Mouse (Mus musculus) kidney, embryonic 14.5 days (tissue): ENCODE data around the gene Hspa1a. TPM values are rescaled to one million over a fixed set of nuclear protein-coding genes. Genes with fewer than 3 reads are reported as not detected.
A peak's percentile ranks its signal among the peaks of the same experiment; 100 is the strongest.

ENCODE experiments used
- ATAC-seq: fragments of 200-750 bp; cut with Nextera tagmentation; 2 replicates; pipeline ENCODE4 v1.8.0; 2017; ENCODE audit warnings: moderate number of reproducible peaks, mild to moderate bottlenecking, moderate TSS enrichment, moderate library complexity; ENCODE audit not compliant: low FRiP score, low TSS enrichment
- H3K27ac ChIP-seq: fragments of 300-500 bp; sonication (generic); 2 replicates; pipeline ENCODE4 v1.5.1; 2014; ENCODE audit warnings: low read depth, mild to moderate bottlenecking, low read length, moderate library complexity, mixed read lengths
- H3K27me3 ChIP-seq: fragments of 300-500 bp; sonication (generic); 2 replicates; pipeline ENCODE4 v1.6.1; 2014; ENCODE audit warnings: mild to moderate bottlenecking, low read length; ENCODE audit not compliant: control insufficient read depth, insufficient read depth
- H3K36me3 ChIP-seq: fragments of 300-500 bp; sonication (generic); 2 replicates; pipeline ENCODE4 v1.6.1; 2014; ENCODE audit warnings: low read length, mixed read lengths; ENCODE audit not compliant: control insufficient read depth, insufficient read depth
- H3K4me1 ChIP-seq: fragments of 300-500 bp; sonication (generic); 2 replicates; pipeline ENCODE4 v1.6.1; 2014; ENCODE audit warnings: low read length, mixed read lengths; ENCODE audit not compliant: control insufficient read depth, insufficient read depth
- H3K4me2 ChIP-seq: fragments of 300-500 bp; sonication (generic); replicated peaks from 2 replicates; pipeline ENCODE4 v1.6.1; 2014; ENCODE audit warnings: low read depth, mild to moderate bottlenecking, low read length
- H3K4me3 ChIP-seq: fragments of 300-500 bp; sonication (generic); 2 replicates; pipeline ENCODE4 v1.5.1; 2014; ENCODE audit warnings: mild to moderate bottlenecking, low read length
- H3K9ac ChIP-seq: fragments of 300-500 bp; sonication (generic); 2 replicates; pipeline ENCODE4 v1.6.1; 2014; ENCODE audit warnings: low read depth, mild to moderate bottlenecking, low read length, moderate library complexity
- H3K9me3 ChIP-seq: fragments of 300-500 bp; sonication (generic); 2 replicates; pipeline ENCODE4 v1.6.1; 2016; ENCODE audit warnings: low read length; ENCODE audit not compliant: control insufficient read depth
- WGBS: fragments of 180-500 bp; shearing (Covaris S2); extraction: QIAGEN DNeasy Blood & Tissue Kit; methylation state at CpG from one replicate; pipeline ENCODE4 v1.1.7; 2014; 5-methylcytosine and 5-hydroxymethylcytosine counted together
- polyA plus RNA-seq: library from polyadenylated mRNA; unstranded; fragments of >200 nt; fragmentation: Nextera tagmentation; extraction: Ambion mirVana; gene quantifications from 2 replicates; pipeline ENCODE4 v1.2.1, GENCODE M21; 2014

Gene Hspa1a
- polyA plus RNA-seq, 1 experiment from 2014 or later, result 4.3 TPM

DNA sequence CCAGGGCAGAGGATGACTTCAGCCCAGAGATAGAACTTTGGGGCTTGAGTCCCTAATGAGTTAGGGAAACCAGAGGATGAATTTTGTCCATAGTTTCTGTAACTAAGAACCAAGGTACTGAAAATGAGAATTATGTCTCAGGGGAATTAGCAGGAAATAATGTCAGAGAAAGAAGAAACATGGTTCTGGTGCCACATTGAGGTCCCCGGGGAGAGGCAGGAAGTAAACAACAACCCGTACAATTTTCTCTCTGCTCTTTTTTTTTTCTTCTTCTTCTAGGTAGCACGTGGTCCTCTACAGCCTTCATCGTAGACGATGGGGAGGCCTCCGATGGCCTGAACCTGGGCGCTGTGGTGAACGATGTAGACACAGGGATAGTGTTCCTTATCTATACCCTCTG, 39.7 kb downstream of the Hspa1a start:
- H3K9me3 ChIP-seq, result no peaks in the 10 kb centered on the region
- H3K27ac ChIP-seq, result no peak overlapping the region
- H3K4me2 ChIP-seq, result peak overlapping the region; percentile 97

DNA sequence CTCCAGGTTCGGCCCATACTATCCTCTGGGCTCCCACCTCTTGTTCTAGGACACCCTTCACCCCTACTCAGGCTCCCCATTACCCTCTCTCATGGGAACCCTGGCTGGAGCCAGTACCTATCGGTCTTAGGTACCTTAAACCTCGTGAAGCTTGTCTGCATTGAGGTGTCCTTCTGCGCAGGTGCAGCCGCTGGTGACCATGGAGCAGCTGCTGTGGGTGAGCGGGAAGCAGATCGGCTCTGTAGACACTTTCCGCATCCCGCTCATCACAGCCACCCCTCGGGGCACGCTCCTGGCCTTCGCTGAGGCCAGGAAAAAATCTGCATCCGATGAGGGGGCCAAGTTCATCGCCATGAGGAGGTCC, 40.2 kb downstream of the Hspa1a start:
- Histone ChIP-seq H3K27me3 (no peaks in the 10 kb centered on the region), H3K27ac (no peak overlapping the region), H3K4me2 (peak overlapping the region; percentile 97), H3K9me3 (no peaks in the 10 kb centered on the region), H3K9ac (peak overlapping the region; percentile 68), H3K4me3 (peak overlapping the region; percentile 58), H3K4me1 (peaks cover 9% of the 10 kb centered on the region; the same call in 1 of the 2 replicates), H3K36me3 (peaks cover 9% of the 10 kb centered on the region; the same call in 1 of the 2 replicates)
- WGBS, result 17% methylated on average over 14 of the region's 14 CpGs
- ATAC-seq, result no peak; the same call in 1 of the 2 replicates

More for the DNA sequence above, 39.7 kb downstream of the Hspa1a start:
- ATAC-seq, result no peak
- H3K4me1 ChIP-seq, result peaks cover 9% of the 10 kb centered on the region; the same call in 1 of the 2 replicates
- H3K9ac ChIP-seq, result peak overlapping the region; percentile 68
- H3K36me3 ChIP-seq, result peaks cover 9% of the 10 kb centered on the region; the same call in 1 of the 2 replicates
- peak overlapping the region; percentile 58 for H3K4me3 ChIP-seq
- 79% methylated on average over 8 of the region's 8 CpGs for WGBS
- no peaks in the 10 kb centered on the region for H3K27me3 ChIP-seq

DNA sequence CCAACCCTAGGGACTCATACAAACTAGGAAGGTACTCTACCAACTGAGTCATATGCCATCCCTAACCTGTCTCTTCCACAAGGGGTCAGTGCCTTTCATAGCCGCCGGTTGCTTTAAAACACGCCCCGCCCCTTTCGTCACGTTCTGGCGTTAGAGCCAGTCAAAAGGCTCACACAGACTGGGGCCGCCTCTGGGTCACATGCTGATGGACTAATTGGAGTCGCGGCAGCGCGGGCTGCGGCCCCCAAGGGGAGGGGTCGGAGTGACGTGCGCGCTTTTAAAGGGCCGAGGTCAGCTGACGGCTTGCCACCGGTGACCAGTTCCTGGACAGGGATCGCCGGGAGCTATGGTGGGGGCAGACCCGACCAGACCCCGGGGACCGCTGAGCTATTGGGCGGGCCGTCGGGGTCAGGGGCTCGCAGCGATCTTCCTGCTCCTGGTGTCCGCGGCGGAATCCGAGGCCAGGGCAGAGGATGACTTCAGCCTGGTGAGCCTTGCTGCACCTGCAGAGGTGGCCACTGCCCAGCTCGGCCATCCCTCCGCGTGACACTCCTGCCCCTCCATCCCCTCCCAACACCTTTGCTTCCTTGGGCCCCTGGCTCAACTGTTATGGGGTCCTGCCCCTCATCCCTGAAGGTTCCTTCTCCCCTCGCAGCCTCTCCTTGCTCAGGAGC, 40.8 kb downstream of the Hspa1a start, which contains the start of gene Neu1:
Gene Neu1 (plus strand): TSS at position 193 of the 674 bp plus-strand sequence.
- Histone ChIP-seq H3K9me3 (no peaks in the 10 kb centered on the region), H3K4me3 (peak within 1 kb of the TSS; percentile 58), H3K27ac (no peak within 1 kb of the TSS), H3K4me1 (peaks cover 9% of the 10 kb centered on the region; the same call in 1 of the 2 replicates), H3K27me3 (no peaks in the 10 kb centered on the region), H3K4me2 (peak within 1 kb of the TSS; percentile 97), H3K9ac (peak within 1 kb of the TSS; percentile 68), H3K36me3 (peaks cover 9% of the 10 kb centered on the region; the same call in 1 of the 2 replicates)
- peak; percentile 97 for ATAC-seq
- WGBS, result under 1% methylated on average over 33 of the region's 38 CpGs

DNA sequence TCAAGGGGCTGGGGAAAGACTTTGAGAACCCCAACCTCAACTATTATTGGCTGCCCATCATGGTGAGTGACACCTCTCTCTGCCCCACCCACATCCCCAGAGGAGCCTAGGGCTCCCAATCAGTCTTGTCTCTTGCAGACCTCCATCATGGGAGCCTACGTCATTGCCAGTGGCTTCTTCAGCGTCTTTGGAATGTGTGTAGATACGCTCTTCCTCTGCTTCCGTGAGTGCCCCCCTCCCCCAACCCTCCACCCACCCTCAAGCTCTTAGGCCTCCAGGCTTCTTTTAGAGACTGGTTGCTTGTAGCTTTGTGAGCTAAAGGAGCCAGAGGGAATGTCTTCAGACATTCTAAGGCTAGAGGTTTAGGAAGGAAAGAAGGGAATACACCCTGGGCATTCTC, 43.1 kb downstream of the Hspa1a start:
- no peaks in the 10 kb centered on the region for H3K9me3 ChIP-seq
- 70% methylated on average over 4 of the region's 4 CpGs for WGBS
- ATAC-seq, result no peak

DNA sequence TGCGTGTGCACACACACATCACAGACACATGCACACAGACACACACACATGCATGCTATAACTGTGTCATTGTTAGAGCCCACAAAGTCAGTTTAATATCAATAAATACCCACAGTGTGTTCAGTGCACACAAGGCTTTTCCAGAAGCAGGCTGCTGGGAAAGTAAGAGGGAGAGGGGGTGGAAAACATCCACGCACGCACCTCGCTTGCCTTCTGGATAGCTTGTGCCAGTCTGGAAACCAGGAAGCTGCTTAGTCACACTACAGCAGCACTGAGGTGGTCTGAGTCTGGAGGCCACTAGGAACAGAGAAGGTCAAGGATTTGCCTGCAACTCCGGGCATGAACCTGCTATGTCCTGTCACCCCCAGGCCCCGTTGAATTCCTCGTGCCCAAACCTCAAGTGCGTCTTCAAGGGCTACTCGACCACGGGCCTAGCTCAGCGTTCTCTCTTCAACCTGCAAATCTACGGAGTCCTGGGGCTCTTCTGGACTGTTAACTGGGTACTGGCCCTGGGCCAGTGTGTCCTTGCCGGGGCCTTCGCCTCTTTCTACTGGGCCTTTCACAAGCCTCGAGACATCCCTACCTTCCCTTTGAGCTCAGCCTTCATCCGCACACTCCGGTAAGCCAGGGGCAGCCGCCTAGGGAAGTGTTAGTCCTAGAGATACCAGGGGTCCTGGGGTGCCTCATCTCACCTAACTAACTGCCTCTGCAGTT, 44.5 kb downstream of the Hspa1a start:
- peaks cover 8% of the 10 kb centered on the region; the same call in 1 of the 2 replicates for H3K4me1 ChIP-seq
- 85% methylated on average over 18 of the region's 18 CpGs for WGBS
- no peak overlapping the region for H3K9ac ChIP-seq
- no peaks in the 10 kb centered on the region for H3K36me3 ChIP-seq
- no peaks in the 10 kb centered on the region for H3K9me3 ChIP-seq
- no peak overlapping the region for H3K4me2 ChIP-seq
- H3K27me3 ChIP-seq, result no peaks in the 10 kb centered on the region
- no peak overlapping the region for H3K4me3 ChIP-seq
- H3K27ac ChIP-seq, result no peak overlapping the region
- no peak for ATAC-seq

More for the DNA sequence above, 43.1 kb downstream of the Hspa1a start:
- Histone ChIP-seq H3K27ac (no peak overlapping the region), H3K4me2 (no peak overlapping the region), H3K9ac (no peak overlapping the region), H3K4me3 (no peak overlapping the region), H3K27me3 (no peaks in the 10 kb centered on the region), H3K4me1 (peaks cover 9% of the 10 kb centered on the region; the same call in 1 of the 2 replicates), H3K36me3 (no peaks in the 10 kb centered on the region)

DNA sequence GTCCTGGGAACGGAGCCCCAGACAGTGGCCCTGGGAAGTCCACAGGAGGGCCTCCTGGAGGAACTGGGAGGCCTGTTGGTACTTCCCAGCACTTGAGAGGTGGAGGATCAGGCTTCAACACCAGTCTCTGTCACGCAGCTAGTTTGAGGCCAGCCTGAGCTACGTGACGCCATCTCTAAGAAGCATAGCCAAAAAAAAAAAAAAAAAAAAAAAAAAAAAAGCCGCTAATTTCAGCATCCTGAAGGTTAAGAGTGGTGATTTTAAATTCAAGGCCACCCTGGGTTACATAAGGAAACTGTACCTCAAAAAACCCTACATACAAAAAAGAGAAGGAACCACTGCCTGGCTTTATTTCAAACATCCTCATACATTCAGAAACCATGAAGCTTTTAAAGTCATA, 47.7 kb downstream of the Hspa1a start:
- no peak overlapping the region for H3K9ac ChIP-seq
- no peaks in the 10 kb centered on the region for H3K36me3 ChIP-seq
- ATAC-seq, result no peak
- H3K4me3 ChIP-seq, result no peak overlapping the region
- WGBS, result 60% methylated on average over 5 of the region's 5 CpGs
- no peak overlapping the region for H3K27ac ChIP-seq
- no peaks in the 10 kb centered on the region for H3K9me3 ChIP-seq
- H3K4me1 ChIP-seq, result no peaks in the 10 kb centered on the region; the same call in 1 of the 2 replicates
- H3K27me3 ChIP-seq, result no peaks in the 10 kb centered on the region
- no peak overlapping the region for H3K4me2 ChIP-seq

DNA sequence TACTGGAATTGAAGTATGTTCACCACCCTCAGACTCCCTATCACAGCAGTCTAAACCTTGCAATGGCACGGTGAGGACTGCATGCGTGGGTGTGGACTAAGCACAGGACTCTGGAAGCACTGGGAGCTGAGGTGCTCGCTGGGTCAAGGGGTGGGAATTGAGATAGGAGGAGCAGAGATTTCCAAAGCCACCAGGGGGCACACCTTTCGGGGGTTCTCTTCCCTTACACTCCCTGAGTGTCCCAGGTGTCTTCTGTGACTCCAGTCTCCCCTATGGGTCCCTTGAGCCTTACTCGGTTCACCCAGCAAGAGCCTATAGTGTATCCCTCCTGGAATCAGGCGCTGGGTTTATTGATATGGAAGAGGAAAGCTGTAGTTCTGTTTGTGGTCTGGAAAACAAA, 49.0 kb downstream of the Hspa1a start:
- Histone ChIP-seq H3K27ac (no peak overlapping the region), H3K4me1 (no peaks in the 10 kb centered on the region; the same call in 1 of the 2 replicates), H3K9ac (no peak overlapping the region), H3K9me3 (no peaks in the 10 kb centered on the region), H3K4me3 (no peak overlapping the region), H3K36me3 (no peaks in the 10 kb centered on the region), H3K4me2 (no peak overlapping the region), H3K27me3 (no peaks in the 10 kb centered on the region)
- peak; percentile 63; the same call in 1 of the 2 replicates for ATAC-seq
- WGBS, result 35% methylated on average over 6 of the region's 6 CpGs
